Mouse (Mus musculus) small intestine, adult 2 months (tissue): ENCODE measurements around the gene Shld2. TPM values are rescaled to one million over a fixed set of nuclear protein-coding genes. Genes with fewer than 3 reads are reported as not detected.

Experiments
- H3K27ac ChIP-seq: fragments of 200-500 bp; 2 replicates; pipeline ENCODE4 v1.5.1; 2012; ENCODE audit warnings: low read depth, low read length, control low read depth, inconsistent platforms; ENCODE audit not compliant: insufficient read depth
- H3K27me3 ChIP-seq: fragments of 200-500 bp; 2 replicates; pipeline ENCODE4 v1.6.1; 2012; ENCODE audit warnings: mild to moderate bottlenecking, moderate library complexity, low read length, inconsistent platforms; ENCODE audit not compliant: control insufficient read depth, insufficient read depth
- H3K36me3 ChIP-seq: fragments of 200-500 bp; 2 replicates; pipeline ENCODE4 v1.6.1; 2012; ENCODE audit warnings: mild to moderate bottlenecking, low read length, control low read depth, inconsistent platforms; ENCODE audit not compliant: control insufficient read depth, insufficient read depth
- H3K4me1 ChIP-seq: fragments of 200-500 bp; 2 replicates; pipeline ENCODE4 v1.6.1; 2012; ENCODE audit warnings: low read length, inconsistent platforms, mixed read lengths; ENCODE audit not compliant: control insufficient read depth, insufficient read depth, insufficient read length
- H3K4me3 ChIP-seq: fragments of 200-500 bp; 2 replicates; pipeline ENCODE4 v1.5.1; 2012; ENCODE audit warnings: low read depth, mild to moderate bottlenecking, control low read depth, inconsistent platforms, low read length, moderate library complexity
- CTCF ChIP-seq: fragments of 200-500 bp; IDR thresholded peaks from 2 replicates; pipeline ENCODE4 v1.5.1; 2012; ENCODE audit warnings: low read depth, mild to moderate bottlenecking, control low read depth, inconsistent platforms, low read length, moderate library complexity, mixed read lengths; ENCODE audit not compliant: insufficient replicate concordance, insufficient read length; ENCODE audit errors: extremely low read depth
- POLR2A ChIP-seq: fragments of 200-500 bp; IDR thresholded peaks from 2 replicates; pipeline ENCODE4 v1.6.1; 2012; ENCODE audit warnings: low read depth, mild to moderate bottlenecking, control low read depth, inconsistent platforms, low read length, moderate library complexity
- WGBS: fragments of 180-500 bp; shearing (Covaris S2); methylation state at CpG from one replicate; pipeline ENCODE4 v1.1.7; 2018; 5-methylcytosine and 5-hydroxymethylcytosine counted together
- polyA plus RNA-seq: library from polyadenylated mRNA; depleted of rRNA; stranded (reverse); fragments of >200 nt; gene quantifications from 2 replicates; pipeline ENCODE4 v1.2.3, GENCODE M21; 2012

The Shld2 gene
- polyA plus RNA-seq, 1 experiment: 0.79 TPM

DNA sequence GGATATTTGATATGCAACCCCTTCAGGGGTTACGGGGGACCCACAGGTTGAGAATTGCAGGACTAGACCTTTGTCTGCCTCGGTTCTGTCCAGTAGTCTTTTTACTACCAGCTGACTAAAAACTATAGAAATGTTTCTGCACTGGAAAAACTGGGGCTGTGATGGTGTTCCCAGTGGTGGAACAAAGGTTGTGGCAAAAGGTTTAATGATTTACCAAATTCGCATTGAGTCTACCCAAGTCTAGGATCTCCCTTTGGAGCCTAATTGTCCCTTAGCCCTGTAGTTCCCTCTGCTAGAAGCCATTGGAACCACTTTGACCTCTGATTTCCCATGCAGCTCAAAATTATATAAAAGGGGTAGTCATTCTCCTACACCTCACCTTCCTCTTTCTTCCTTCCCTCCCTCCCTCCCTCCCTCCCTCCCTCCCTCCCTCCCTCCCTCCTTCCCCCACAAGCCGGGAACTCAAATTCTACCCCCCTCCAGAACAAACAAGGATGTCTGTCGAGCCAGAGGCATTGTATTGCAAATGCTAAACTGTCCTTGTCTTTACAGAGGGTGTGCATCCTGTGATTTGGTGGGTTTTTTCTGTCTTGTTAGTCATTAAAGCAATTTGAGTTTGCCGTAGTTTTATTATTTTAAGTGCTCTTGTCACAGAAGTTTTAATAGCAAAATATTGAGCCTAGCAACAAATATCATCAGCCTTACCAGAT, 2.2 kb upstream of the Shld2 start:
- TF ChIP-seq CTCF (no peak), POLR2A (no peak)
- H3K27ac ChIP-seq: peak overlapping the region; percentile 14; the same call in 1 of the 2 replicates
- H3K4me3 ChIP-seq: no peak overlapping the region; the same call in 1 of the 2 replicates
- WGBS: 10% methylated on average over 5 of the region's 6 CpGs
- H3K36me3 ChIP-seq: peaks cover 11% of the 10 kb centered on the region
- peaks cover 5% of the 10 kb centered on the region; the same call in 1 of the 2 replicates for H3K4me1 ChIP-seq
- H3K27me3 ChIP-seq: no peaks in the 10 kb centered on the region

DNA sequence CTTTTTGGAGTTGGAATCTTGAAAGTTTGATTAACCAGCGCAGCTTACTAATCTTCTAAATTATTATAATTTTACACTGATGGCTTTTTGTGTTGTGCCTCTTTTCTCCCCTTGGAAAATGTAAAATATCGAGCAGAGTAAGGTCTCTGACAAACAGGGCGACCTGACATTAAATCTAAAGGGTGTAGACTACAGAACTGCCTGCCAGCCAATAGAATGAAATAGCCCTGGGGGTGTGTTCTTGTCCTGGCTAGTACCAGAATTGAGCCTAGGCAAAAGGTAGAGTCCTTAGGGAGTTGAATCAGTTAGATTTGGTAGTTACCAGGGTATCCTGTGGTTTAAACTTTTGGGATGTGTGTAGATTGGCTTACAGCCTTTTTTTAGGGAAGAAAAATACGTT, 1.4 kb upstream of the Shld2 start:
- Histone ChIP-seq H3K36me3 (peaks cover 8% of the 10 kb centered on the region), H3K27me3 (no peaks in the 10 kb centered on the region), H3K4me3 (peak overlapping the region; percentile 95), H3K4me1 (peaks cover 4% of the 10 kb centered on the region; the same call in 1 of the 2 replicates), H3K27ac (peak overlapping the region; percentile 91)
- 1% methylated on average over 4 of the region's 4 CpGs for WGBS
- TF ChIP-seq CTCF (no peak), POLR2A (no peak)

DNA sequence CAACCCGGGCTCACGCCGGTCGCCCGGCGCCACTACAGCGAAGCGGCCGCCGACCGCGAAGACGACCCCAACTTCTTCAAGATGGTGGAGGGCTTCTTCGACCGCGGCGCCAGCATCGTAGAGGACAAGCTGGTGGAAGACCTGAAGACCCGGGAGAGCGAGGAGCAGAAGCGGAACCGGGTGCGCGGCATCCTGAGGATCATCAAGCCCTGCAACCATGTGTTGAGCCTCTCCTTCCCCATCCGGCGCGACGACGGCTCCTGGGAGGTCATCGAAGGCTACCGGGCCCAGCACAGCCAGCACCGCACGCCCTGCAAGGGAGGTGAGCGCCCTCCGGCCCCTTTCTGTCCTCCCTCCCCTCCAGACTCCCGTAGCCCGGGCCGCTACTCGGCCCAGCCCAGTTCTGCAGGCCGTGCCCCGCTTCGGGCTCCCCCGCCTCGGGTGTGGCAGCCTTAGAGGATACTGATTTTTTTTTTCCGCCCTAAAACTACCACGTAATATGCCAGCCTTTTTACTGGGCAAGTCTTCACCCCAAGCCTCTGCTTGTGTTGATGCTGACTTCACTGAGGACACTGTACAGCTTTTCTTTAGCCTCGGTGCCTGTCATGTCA, 833 bp upstream of the Shld2 start:
- Histone ChIP-seq H3K36me3 (peaks cover 6% of the 10 kb centered on the region), H3K27me3 (no peaks in the 10 kb centered on the region), H3K4me1 (peaks cover 4% of the 10 kb centered on the region; the same call in 1 of the 2 replicates), H3K27ac (peak overlapping the region; percentile 91), H3K4me3 (peak overlapping the region; percentile 95)
- under 1% methylated on average over 46 of the region's 47 CpGs for WGBS
- no peak; the same call in 1 of the 2 replicates for TF ChIP-seq POLR2A
- no peak for TF ChIP-seq CTCF

DNA sequence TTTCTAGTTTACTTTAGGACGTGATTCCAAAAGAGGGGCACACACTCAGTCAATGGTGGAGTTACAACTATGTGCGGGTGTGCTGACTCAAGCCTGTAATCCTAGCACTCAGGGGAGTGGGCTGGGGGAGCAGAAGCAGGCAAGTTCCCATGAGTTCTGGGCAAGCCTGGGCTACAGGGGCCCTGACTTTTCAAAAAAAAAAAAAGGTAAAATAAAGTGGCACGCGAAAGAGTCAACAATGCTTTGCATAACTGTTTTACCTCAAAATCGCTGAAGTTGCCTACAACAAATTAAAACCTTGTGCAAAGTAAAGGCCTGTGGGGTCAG, 423 bp downstream of the Shld2 start:
- H3K36me3 ChIP-seq: peaks cover 3% of the 10 kb centered on the region; the same call in 1 of the 2 replicates
- peak overlapping the region; percentile 80 for H3K4me3 ChIP-seq
- no peaks in the 10 kb centered on the region for H3K27me3 ChIP-seq
- H3K27ac ChIP-seq: peak overlapping the region; percentile 95
- no peak for TF ChIP-seq CTCF
- TF ChIP-seq POLR2A: no peak
- peaks cover 4% of the 10 kb centered on the region; the same call in 1 of the 2 replicates for H3K4me1 ChIP-seq
- WGBS: 9% methylated on average over 5 of the region's 5 CpGs

DNA sequence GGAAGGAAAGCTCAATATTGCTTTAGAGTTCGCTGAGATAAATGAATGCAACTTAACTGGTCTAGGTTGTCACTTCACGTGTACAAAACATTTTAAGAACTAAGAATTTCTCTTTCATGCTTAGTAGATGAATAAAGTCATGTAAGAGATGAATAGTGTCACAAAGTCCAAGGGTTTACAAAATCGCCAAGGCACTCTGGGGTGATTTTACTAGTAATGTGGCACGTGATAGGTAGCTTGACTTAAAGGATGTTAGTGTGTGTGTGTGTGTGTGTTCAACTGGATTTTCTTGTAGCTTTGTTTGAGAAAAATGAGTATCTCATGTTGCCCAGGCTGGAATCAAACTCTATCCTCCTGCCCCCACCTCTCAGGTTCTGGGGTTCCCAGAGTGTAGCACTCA, 1.0 kb downstream of the Shld2 start:
- Histone ChIP-seq H3K4me3 (no peak overlapping the region), H3K27ac (no peak overlapping the region), H3K27me3 (no peaks in the 10 kb centered on the region), H3K36me3 (peaks cover 3% of the 10 kb centered on the region; the same call in 1 of the 2 replicates), H3K4me1 (peaks cover 4% of the 10 kb centered on the region; the same call in 1 of the 2 replicates)
- WGBS: 30% methylated on average over 4 of the region's 4 CpGs
- TF ChIP-seq CTCF: no peak
- no peak for TF ChIP-seq POLR2A

DNA sequence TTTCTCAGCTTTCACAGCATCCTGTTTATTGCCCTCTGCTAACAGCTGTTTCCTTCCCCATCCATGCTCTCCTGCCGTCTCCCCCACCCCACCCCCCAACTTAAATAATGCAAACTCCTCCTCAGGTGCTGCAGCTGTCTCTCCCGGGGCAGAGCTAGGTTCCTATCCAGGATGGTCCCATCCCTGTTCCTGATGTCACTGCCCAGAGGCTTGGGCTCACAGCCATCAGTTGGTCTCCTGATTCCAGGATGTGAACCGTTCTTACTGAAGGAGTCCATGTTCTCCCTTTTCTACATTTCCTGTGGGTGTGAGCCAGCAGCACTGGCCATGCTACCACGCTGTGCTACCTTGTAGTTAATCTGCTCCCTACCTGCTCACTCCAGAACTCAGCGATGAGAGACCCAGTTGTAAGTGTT, 7.0 kb downstream of the Shld2 start:
- 20% methylated on average over 5 of the region's 5 CpGs for WGBS
- Histone ChIP-seq H3K36me3 (no peaks in the 10 kb centered on the region), H3K27me3 (no peaks in the 10 kb centered on the region), H3K27ac (peak overlapping the region; percentile 77), H3K4me3 (no peak overlapping the region), H3K4me1 (peaks cover 29% of the 10 kb centered on the region; the same call in 1 of the 2 replicates)
- TF ChIP-seq CTCF: no peak
- TF ChIP-seq POLR2A: no peak

DNA sequence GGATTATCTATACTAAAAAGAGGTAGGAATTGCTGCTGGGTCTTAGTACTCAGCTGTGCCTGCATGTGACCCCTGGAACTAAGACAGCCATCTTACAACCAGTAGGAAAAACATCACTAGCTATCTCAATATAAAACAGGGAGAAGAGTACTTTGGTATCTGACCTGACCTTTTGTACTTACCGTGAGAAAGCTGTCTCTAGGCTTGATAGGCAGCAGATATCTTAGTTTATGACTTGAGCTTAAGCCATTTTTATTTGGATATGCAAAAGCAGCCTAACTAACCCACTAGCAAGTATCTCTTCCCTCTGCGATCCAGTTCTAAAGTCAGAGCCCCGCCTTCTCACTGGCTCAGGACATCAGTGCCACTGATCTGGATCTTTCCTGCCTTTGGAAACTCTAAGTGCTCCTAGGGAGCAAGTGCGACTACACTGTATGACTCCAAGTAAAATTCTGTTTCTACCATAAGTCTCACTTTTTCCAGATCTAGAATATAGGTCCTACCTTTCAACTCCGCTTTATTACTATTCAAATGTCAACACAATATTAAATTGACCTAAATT, 7.5 kb downstream of the Shld2 start:
- Histone ChIP-seq H3K36me3 (no peaks in the 10 kb centered on the region), H3K4me3 (no peak overlapping the region), H3K4me1 (peaks cover 30% of the 10 kb centered on the region; the same call in 1 of the 2 replicates), H3K27me3 (no peaks in the 10 kb centered on the region), H3K27ac (peak overlapping the region; percentile 79)
- 33% methylated on average over 5 of the region's 5 CpGs for WGBS
- TF ChIP-seq CTCF (no peak), POLR2A (no peak)
